Mouse (Mus musculus) stomach, postnatal 0 days (tissue): ENCODE data around the gene Akr1b8.

Experiments
- CTCF ChIP-seq: IDR thresholded peaks from 2 replicates; pipeline ENCODE4 v1.5.1; 2016; ENCODE audit warnings: antibody characterized with exemption, low read depth, mild to moderate bottlenecking, moderate library complexity
- EP300 ChIP-seq: optimal IDR thresholded peaks from 2 replicates; pipeline ENCODE3; 2016; ENCODE audit warnings: antibody characterized with exemption

DNA sequence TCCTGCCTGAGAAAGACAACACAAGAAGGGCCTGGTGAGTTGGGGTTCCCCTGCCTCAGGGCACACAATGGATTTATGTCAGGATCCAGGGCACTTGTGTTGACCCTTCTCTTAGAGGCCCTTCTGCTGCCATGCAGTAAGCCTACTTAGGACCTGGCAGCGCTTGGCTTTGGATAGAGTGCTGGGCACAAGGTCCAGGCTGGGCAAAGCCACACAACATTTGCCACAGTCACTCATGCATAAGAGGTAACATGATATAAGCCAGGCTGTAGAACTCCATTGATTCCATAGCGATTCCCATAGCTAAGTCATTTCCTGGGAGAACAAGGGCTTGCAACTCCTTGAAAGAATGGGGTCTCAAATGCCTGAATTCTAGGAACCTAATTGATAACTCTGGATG lies 40.0 kb upstream of the Akr1b8 start:
- TF ChIP-seq CTCF (no peak), EP300 (no peak)
